Mouse (Mus musculus) heart, adult 2 months (tissue): ENCODE results near the gene Foxp4.

ENCODE experiments used
- CTCF ChIP-seq: fragments of 200-600 bp; IDR thresholded peaks from 2 replicates; pipeline ENCODE4 v1.8.1; 2022; ENCODE audit warnings: antibody characterized with exemption, mild to moderate bottlenecking, moderate library complexity
- POLR2A ChIP-seq: fragments of 200-500 bp; IDR thresholded peaks from 2 replicates; pipeline ENCODE4 v1.6.1; 2011; ENCODE audit warnings: mild to moderate bottlenecking, low read depth, low read length, control low read depth; ENCODE audit not compliant: insufficient read depth

DNA sequence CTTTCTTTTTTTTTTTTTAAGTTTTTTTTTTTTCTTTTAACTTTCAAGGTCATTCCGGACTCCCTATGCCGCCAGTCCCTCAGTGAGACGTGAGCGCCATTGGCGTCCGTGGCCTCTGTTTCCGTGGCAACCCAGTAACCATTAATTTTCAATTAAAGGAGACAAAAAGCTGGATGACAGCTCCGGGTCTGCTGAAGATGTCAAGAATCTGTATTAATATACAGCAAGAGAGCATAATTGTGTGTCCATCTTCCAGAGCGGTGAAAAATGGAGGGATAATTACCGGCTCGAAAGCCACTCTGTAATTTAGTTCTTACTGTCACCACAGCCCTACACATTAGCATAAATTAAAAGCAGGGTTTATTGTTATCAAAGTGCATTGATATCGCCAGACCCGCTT, 27.0 kb upstream of the Foxp4 start:
- TF ChIP-seq CTCF, result no peak
- no peak for TF ChIP-seq POLR2A
